Mouse (Mus musculus): ENCODE data around the gene Btbd1. TPM values are rescaled to one million over a fixed set of nuclear protein-coding genes. Genes with fewer than 3 reads are reported as not detected.

Btbd1 gene
- 37.5 and 45.2 TPM in 2 replicates for polyA plus RNA-seq (2012; rRNA removed)

- Histone ChIP-seq H3K27me3 (ENCODE audit: control insufficient read depth, insufficient read depth, low read length) (no peaks in the 10 kb centered on the region), H3K36me3 (ENCODE audit: control insufficient read depth, insufficient read depth, low read length) (no peaks in the 10 kb centered on the region), H3K4me1 (replicated peaks; ENCODE audit: control insufficient read depth, insufficient read depth, low read length) (peaks cover 17% of the 10 kb centered on the region), H3K27ac (ENCODE audit: control insufficient read depth, insufficient read depth, low read length) (no peak within 1 kb of the TSS), H3K4me3 (ENCODE audit: control insufficient read depth, insufficient read depth, low read length) (peak within 1 kb of the TSS; percentile 97)
- TF ChIP-seq CTCF (IDR thresholded peaks at IDR 0.05; ENCODE audit: borderline replicate concordance, control insufficient read depth, extremely low read depth, insufficient read depth, low read length, poor library complexity) (no peak), POLR2A (IDR thresholded peaks at IDR 0.05; ENCODE audit: control insufficient read depth, extremely low read depth, insufficient read depth, low read length, poor library complexity) (peak; percentile 72)
- peak; percentile 87 for DNase-seq
- 2% methylated on average over 55 of the region's 58 CpGs for WGBS
Measured at GRCm38 (mm10) chr7:81829379-81829894, at the start of gene Btbd1. TSS of gene Btbd1 (minus strand) at chr7:81829431.

DNA sequence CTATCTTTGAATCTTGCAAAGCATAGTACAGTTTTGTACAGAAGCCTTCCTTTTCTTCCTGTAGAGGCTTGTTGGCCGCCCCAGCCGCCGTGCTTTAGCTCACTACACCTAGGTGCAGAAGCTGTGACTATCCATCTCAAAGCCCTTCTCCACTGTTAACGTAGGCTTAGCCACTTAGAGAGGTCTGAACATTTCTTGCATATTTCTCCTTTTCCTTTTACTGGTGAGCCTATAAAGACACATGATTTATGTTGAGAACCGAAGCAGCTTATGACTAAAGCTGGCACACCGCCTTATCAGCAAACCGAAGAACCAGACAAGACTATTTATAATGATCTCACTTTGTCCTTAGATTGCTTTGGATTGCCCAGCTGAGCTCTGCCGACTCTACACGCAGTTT is 46.1 kb upstream of the Btbd1 start:
- WGBS: 92% methylated on average over 9 of the region's 9 CpGs
- Histone ChIP-seq H3K4me1 (replicated peaks; ENCODE audit: control insufficient read depth, insufficient read depth, low read length) (peaks cover 22% of the 10 kb centered on the region), H3K4me3 (ENCODE audit: control insufficient read depth, insufficient read depth, low read length) (no peak overlapping the region), H3K36me3 (ENCODE audit: control insufficient read depth, insufficient read depth, low read length) (peaks cover 11% of the 10 kb centered on the region; the same call in 1 of the 2 replicates), H3K27me3 (ENCODE audit: control insufficient read depth, insufficient read depth, low read length) (no peaks in the 10 kb centered on the region), H3K27ac (ENCODE audit: control insufficient read depth, insufficient read depth, low read length) (no peak overlapping the region)
- TF ChIP-seq POLR2A (IDR thresholded peaks at IDR 0.05; ENCODE audit: control insufficient read depth, extremely low read depth, insufficient read depth, low read length, poor library complexity) (no peak), CTCF (IDR thresholded peaks at IDR 0.05; ENCODE audit: borderline replicate concordance, control insufficient read depth, extremely low read depth, insufficient read depth, low read length, poor library complexity) (no peak)
- no peak for DNase-seq

GRCm38 (mm10) chr7:81874636-81875035 is 45.4 kb upstream of the Btbd1 start:
- TF ChIP-seq POLR2A (IDR thresholded peaks at IDR 0.05; ENCODE audit: control insufficient read depth, extremely low read depth, insufficient read depth, low read length, poor library complexity): no peak
- no peak for TF ChIP-seq CTCF (IDR thresholded peaks at IDR 0.05; ENCODE audit: borderline replicate concordance, control insufficient read depth, extremely low read depth, insufficient read depth, low read length, poor library complexity)
- whole genome bisulfite sequencing: 89% methylated on average over 6 of the region's 6 CpGs
- no peak for DNase-seq
- Histone ChIP-seq H3K27me3 (ENCODE audit: control insufficient read depth, insufficient read depth, low read length) (no peaks in the 10 kb centered on the region), H3K4me1 (replicated peaks; ENCODE audit: control insufficient read depth, insufficient read depth, low read length) (peaks cover 19% of the 10 kb centered on the region), H3K27ac (ENCODE audit: control insufficient read depth, insufficient read depth, low read length) (no peak overlapping the region), H3K36me3 (ENCODE audit: control insufficient read depth, insufficient read depth, low read length) (peaks cover 12% of the 10 kb centered on the region), H3K4me3 (ENCODE audit: control insufficient read depth, insufficient read depth, low read length) (no peak overlapping the region)

GRCm38 (mm10) chr7:81873807-81874206 is 44.6 kb upstream of the Btbd1 start:
- no peak for TF ChIP-seq CTCF (IDR thresholded peaks at IDR 0.05; ENCODE audit: borderline replicate concordance, control insufficient read depth, extremely low read depth, insufficient read depth, low read length, poor library complexity)
- no peak for TF ChIP-seq POLR2A (IDR thresholded peaks at IDR 0.05; ENCODE audit: control insufficient read depth, extremely low read depth, insufficient read depth, low read length, poor library complexity)
- H3K27ac ChIP-seq (ENCODE audit: control insufficient read depth, insufficient read depth, low read length): no peak overlapping the region
- H3K4me3 ChIP-seq (ENCODE audit: control insufficient read depth, insufficient read depth, low read length): no peak overlapping the region
- H3K36me3 ChIP-seq (ENCODE audit: control insufficient read depth, insufficient read depth, low read length): peaks cover 16% of the 10 kb centered on the region
- H3K27me3 ChIP-seq (ENCODE audit: control insufficient read depth, insufficient read depth, low read length): no peaks in the 10 kb centered on the region
- DNase-seq: no peak
- WGBS: 7% methylated on average over 1 of the region's 1 CpGs
- H3K4me1 ChIP-seq (replicated peaks; ENCODE audit: control insufficient read depth, insufficient read depth, low read length): peaks cover 21% of the 10 kb centered on the region

DNA sequence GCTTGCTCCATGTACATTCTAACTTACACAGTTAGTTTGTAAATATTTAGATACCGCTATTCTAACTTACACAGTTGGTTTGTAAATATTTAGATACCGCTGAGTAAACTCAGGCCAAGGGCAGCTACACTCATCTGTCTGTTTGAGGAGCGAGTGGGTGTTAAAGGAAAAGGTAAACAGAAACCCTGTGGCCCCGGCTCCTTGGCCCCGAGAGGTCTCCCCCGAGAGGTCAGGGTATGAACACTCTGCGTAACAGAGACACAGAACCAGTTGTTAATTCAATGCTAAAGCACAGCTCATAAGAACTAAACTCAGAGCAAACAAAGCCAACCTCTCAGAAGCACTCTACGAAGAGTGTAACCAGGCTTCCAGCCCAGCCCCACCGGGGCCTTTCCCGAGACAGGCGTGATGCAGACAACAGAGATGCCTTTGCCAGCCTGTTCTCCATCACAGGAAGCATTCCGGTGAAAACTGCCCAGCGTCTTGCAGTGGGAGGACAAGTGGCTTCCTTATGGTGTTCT is 43.3 kb upstream of the Btbd1 start:
- WGBS: 95% methylated on average over 13 of the region's 13 CpGs

DNA sequence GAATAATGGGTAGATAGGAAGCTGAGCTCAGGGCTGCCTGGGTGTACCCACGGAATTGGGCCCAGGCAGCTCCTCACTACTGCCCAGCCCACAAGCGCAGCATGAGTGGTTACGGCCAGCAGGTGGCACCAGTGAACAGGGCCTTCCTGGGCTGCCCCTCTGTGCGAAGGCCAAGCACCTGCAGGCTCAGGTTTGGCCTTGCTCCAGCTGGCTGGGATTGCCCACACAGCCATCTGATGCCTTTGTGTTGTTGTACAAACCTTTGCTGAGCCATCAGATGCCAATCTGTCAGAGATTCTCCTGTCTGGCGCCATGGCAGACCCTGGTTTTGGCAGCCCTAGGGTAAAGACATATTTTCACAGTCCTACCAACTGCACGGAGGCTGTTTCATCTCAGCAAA is 38.9 kb upstream of the Btbd1 start:
- peaks cover 24% of the 10 kb centered on the region for H3K36me3 ChIP-seq (ENCODE audit: control insufficient read depth, insufficient read depth, low read length)
- no peak overlapping the region for H3K4me3 ChIP-seq (ENCODE audit: control insufficient read depth, insufficient read depth, low read length)
- no peak overlapping the region for H3K27ac ChIP-seq (ENCODE audit: control insufficient read depth, insufficient read depth, low read length)
- H3K27me3 ChIP-seq (ENCODE audit: control insufficient read depth, insufficient read depth, low read length): no peaks in the 10 kb centered on the region
- peaks cover 23% of the 10 kb centered on the region for H3K4me1 ChIP-seq (replicated peaks; ENCODE audit: control insufficient read depth, insufficient read depth, low read length)
- WGBS: 17% methylated on average over 6 of the region's 6 CpGs
- DNase-seq: peak; percentile 73
- TF ChIP-seq POLR2A (IDR thresholded peaks at IDR 0.05; ENCODE audit: control insufficient read depth, extremely low read depth, insufficient read depth, low read length, poor library complexity): no peak
- TF ChIP-seq CTCF (IDR thresholded peaks at IDR 0.05; ENCODE audit: borderline replicate concordance, control insufficient read depth, extremely low read depth, insufficient read depth, low read length, poor library complexity): peak; percentile 97

More for the DNA sequence above, 43.3 kb upstream of the Btbd1 start:
- H3K27ac ChIP-seq (ENCODE audit: control insufficient read depth, insufficient read depth, low read length): no peak overlapping the region
- no peak for DNase-seq
- peaks cover 17% of the 10 kb centered on the region for H3K36me3 ChIP-seq (ENCODE audit: control insufficient read depth, insufficient read depth, low read length)
- H3K27me3 ChIP-seq (ENCODE audit: control insufficient read depth, insufficient read depth, low read length): no peaks in the 10 kb centered on the region
- H3K4me1 ChIP-seq (replicated peaks; ENCODE audit: control insufficient read depth, insufficient read depth, low read length): peaks cover 15% of the 10 kb centered on the region
- TF ChIP-seq CTCF (IDR thresholded peaks at IDR 0.05; ENCODE audit: borderline replicate concordance, control insufficient read depth, extremely low read depth, insufficient read depth, low read length, poor library complexity): no peak
- TF ChIP-seq POLR2A (IDR thresholded peaks at IDR 0.05; ENCODE audit: control insufficient read depth, extremely low read depth, insufficient read depth, low read length, poor library complexity): no peak
- no peak overlapping the region for H3K4me3 ChIP-seq (ENCODE audit: control insufficient read depth, insufficient read depth, low read length)
